Mouse (Mus musculus) heart, postnatal 14 days (tissue): ENCODE measurements around the gene Ppcs. TPM values are rescaled to one million over a fixed set of nuclear protein-coding genes. Genes with fewer than 3 reads are reported as not detected.

ENCODE experiments used
- DNase-seq, 2 experiments: peaks; one replicate each; pipeline ENCODE4 v3.0.0; 2021 to 2022
- intact Hi-C: fragments of 180-260 bp; cut with DNase I; formaldehyde crosslinking; loops from one replicate; pipeline ENCODE4 v1.15.1; 2025
- total RNA-seq, 2 experiments: library from RNA; stranded (reverse); gene quantifications; 2 replicates each; pipeline ENCODE4 v1.2.3; 2021

Ppcs gene
- total RNA-seq, 2 experiments from 2014 or later: 8.4 to 8.5 TPM

DNA sequence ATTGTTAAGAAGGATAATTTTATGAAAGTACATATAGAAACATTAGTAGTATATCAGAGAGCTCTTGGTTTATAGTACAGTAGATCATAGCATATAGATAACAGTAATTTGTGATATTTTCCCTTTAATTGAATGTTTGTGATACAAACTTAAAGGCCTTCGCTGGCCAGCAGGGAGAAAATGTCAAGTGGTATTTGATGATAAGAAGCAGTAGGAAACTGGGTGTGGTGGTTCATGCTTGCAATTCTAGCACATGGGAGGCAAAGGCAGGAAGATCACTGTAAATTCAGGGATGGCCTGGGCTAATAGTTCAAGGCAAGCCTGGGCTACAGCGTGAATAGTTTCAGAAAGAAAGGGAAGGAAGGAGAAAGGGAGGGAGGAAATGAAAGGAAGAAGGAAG, 2.9 kb upstream of the Ppcs start:
- no peak for DNase-seq
- intact Hi-C loops: loop anchor here (5.0 kb wide), 1 partner anchor 202 kb away; no protein-coding TSS in a partner anchor

GRCm38 (mm10) chr4:119421921-119422293, 313 bp downstream of the Ppcs start:
- intact Hi-C loops: loop anchor here (5.0 kb wide), 2 partner anchors 115 to 175 kb away; partner anchors contain the start of genes Foxj3 and Frg2f1
- peak in 1 of 2 experiments; percentile 50 for DNase-seq

DNA sequence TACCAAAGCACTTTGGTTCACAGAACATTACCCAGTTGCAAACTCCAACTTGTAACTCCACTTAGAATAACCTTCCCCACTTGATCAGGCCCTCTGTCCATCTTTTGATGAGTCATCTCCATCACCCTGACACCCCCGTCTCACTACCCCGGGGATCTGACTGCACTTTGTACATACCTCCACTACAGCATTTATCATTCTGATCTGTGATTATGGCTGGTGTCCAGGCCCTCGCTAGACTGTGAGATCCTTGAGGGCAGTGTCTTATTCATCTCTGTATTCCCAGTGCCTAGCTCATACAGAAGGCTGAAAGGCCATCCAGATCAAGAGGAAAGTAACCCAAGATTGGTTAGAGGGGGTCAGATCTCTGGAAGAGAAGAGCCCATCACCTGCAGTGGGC, 1.0 kb downstream of the Ppcs start:
- intact Hi-C loops: loop anchor here (5.0 kb wide), 2 partner anchors 116 to 174 kb away; partner anchors contain the start of genes Foxj3 and Frg2f1
- DNase-seq: no peak

DNA sequence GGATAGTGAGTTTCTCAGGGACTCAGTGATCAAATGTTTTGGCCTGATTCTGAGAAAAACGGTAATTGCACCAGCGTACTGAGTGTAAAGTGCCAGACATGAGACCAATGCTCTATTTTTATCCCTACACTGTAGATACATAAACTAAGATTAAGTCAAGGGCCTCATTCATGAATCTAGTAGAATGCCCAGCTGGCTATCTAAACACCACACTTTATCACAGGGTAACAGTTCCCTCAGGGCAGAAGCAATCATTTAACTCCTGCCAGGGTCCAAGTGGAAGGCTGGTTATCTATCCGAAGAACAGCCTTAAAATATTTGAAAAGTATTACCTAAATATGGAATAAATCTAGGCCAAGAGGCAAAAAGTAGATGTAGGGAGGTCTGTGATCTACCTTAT, 4.3 kb downstream of the Ppcs start:
- intact Hi-C loops: no loop called here
- no peak for DNase-seq

- no peak for DNase-seq
- intact Hi-C loops: no loop called here
Measured at GRCm38 (mm10) chr4:119417270-119417669, 5.0 kb downstream of the Ppcs start.

DNA sequence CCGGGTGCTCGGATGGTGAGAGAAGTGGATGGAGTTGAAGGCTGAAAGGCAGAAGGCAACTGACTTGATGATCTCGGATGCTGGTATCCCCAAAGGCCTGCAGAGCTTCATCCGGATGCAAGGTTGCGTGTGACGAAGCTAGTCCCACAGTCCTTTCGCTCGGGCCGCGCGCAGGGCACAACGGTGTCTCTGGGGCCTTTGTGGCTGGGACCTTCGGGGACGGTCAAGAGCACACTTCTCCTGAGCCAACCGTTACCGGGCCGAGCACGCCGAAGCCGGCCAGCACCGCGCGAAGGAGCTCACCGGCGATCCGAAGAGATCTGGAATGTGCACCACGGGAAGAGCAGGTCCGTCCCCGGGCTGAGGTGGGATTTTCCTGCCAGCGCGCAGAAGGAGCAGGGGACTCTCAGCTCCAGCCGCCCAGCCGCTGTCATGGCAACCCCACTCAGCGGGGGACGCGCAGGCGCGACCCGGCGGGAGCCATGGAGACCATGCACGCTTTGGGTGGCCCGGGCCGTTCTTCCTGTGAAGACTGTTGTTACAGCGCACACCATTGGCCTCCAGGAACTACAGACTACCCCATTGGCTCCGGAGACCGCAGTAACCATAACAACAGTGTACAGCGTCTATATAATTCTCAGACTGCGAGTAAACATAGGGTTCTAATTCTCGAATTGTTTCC, 7.0 kb downstream of the Ppcs start, which contains the start of gene Ccdc30:
TSS of gene Ccdc30 (minus strand) at position 450 of the 682 bp plus-strand sequence.
- intact Hi-C loops: no loop called here

DNA sequence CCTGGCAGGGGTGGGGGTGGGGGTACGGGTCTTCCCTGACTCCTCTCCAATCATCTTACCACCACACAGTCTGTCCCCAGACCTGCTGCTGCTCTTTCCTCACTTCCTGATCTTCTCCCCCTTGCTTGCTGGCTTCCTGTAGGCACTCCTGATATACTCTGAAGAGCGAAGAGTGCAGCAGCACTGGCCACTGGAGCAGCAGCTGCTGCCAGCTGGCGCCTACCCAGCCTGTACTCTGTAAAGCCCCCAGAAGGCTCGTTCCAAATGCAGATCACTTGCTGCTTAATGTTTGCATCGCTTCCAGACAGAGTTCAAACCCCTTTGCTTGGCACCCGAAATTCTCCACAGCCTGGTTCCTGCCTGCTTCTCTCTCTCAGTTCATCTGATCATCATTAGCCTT, 9.4 kb downstream of the Ppcs start:
- intact Hi-C loops: no loop called here
- DNase-seq: peak; percentile 10 to 30

More for the DNA sequence above, 7.0 kb downstream of the Ppcs start, which contains the start of gene Ccdc30:
- DNase-seq: peak; percentile 88 to 92

- no peak for DNase-seq
- intact Hi-C loops: no loop called here
Measured at GRCm38 (mm10) chr4:119411877-119412650, 10.2 kb downstream of the Ppcs start.

DNA sequence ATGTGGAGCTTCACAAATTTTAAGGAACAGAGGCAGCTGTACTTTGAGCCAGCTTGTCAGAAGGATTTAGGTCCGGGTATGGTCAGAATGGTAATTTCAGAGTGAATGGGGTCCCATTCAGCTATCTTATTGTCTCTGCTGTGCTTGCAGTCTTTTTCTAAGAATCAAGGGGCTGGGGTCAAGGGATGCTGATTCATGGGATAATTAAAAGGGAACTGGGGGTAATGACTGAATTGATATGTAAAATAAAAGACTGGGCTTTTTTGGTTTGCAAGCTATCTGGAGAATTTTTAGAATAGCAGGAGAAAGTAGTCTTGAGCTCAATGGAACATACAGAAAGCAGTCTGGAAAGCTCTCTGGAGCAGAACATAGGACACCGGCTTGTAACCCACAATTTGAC, 18.8 kb downstream of the Ppcs start:
- intact Hi-C loops: no loop called here
- no peak for DNase-seq

- intact Hi-C loops: no loop called here
- no peak for DNase-seq
Measured at GRCm38 (mm10) chr4:119400896-119401295, 21.3 kb downstream of the Ppcs start.

DNA sequence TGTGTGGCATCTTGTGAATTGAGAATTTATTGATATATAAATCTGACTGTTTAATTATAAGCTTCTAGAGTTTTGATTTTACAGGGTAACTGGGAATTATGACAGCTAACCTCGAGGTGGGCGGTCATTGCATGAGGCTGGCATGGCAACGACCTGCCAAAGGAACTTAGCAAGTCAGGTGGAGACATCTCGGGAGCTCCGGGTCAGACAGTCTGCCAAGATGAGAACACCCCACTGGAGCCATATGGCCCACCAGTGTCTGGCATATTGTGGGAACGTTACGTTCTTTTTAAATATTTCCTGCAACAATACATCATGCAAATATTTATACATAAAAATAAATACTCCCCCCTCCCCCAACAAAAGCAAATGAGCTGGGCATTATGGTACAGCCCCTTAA, 23.5 kb downstream of the Ppcs start:
- intact Hi-C loops: no loop called here
- DNase-seq: no peak

DNA sequence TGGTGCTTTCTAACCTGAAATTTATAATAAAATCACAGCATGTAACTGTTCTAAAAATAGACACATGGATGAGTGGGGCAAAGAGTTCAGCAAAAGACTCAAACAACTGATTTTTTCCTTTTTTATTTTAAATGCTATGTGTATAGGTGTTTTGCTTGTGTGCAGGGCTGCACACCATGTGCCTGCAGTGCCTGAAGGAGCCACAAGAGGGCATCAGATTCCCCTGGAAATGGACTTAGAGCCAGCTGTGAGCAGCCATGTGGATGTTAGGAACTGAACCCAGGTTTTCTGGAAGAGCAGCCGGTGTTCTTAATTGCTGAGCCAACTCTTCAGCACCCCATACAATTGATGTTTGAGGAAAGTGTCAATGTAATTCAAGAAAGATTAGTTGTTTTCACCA, 31.9 kb downstream of the Ppcs start:
- intact Hi-C loops: no loop called here
- DNase-seq: peak in 1 of 2 experiments; percentile 8

DNA sequence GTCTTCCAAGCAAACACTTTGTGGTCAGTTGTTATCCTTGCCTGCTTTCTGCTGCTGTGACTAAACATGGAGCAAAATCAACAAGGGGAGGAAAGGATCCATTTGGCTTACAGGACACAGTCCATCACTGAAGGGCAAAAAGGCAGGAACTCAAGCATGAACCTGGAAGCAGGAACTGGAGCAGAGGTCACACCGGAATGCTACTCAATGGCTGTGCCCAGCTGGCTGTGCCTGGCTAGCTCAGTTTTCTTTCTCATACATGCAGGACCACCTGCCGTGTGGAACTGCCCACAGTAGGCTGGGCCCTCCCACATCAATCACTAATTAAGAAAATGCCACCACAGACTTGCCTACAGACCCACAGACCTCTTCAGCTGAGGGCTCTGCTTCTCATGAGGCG, 33.0 kb downstream of the Ppcs start:
- intact Hi-C loops: no loop called here
- no peak for DNase-seq

DNA sequence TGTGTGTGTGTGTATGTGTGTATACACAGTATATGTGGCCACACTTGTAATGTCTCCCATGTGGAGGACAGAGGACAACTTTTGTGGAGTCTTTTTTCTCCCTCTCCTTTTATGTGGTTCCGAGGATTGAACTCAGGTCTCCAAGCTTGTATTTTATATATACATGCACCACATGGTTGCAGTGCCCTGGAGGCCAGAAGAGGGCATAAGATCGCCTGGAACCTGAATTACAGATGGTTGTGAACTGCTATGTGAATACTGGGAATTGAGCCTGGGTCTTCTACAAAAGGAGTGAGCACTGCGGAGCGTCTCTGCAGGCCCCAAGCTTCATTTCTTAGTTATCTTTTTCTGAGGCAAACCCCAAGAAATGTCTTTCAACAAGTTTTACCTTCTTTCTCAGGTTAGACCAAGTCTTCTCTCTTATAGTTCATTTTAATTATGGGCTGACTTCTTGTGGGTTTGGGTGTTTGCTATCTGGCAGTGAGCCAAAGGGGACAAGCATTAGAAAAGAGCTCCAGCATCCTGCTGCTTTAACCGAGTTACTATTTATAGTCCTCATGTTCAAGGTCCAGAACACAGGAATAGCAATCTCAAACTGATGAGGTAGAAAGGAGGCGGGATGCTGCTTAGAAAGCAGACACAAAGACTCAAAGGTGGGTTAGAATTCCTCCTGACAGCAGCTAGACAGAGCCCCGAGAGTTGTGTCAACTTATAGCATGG, 40.6 kb downstream of the Ppcs start:
- intact Hi-C loops: no loop called here
- DNase-seq: no peak

DNA sequence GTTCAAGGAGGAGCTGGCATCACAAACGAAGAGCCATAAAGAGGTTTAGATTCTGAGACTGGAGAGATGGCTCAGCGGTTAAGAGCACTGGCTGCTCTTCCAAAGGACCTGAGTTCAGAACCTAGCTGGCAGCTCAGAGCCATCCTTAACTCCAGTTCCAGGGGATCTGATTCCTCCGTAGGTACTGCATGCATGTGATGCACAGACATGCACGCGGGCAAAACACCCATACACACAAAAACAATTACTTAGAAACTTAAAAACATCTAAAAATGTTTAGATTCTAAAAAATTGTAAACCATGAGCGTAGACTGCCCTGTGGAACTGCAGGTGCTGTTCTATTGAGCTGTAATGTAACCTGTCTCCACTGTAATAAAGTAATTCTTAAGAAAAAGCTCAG, 52.8 kb downstream of the Ppcs start:
- DNase-seq: no peak
- intact Hi-C loops: no loop called here

Other genes starting within 250 kb of the Ppcs start
- 10 to 100 TPM; 18.7 to 20.2 TPM for gene Zfp691, start 248.2 kb downstream of the Ppcs start, total RNA-seq
- gene Ermap, start 232.4 kb downstream of the Ppcs start, total RNA-seq: under 1 TPM; 0.05 to 0.24 TPM
- 10 to 100 TPM; 22.1 to 24.5 TPM for gene Svbp, start 227.1 kb downstream of the Ppcs start, total RNA-seq
- gene Tmem269, start 204.2 kb downstream of the Ppcs start, total RNA-seq: not detected
- gene AU022252, start 189.7 kb downstream of the Ppcs start, total RNA-seq: 10 to 100 TPM; 21.1 to 23.4 TPM
- gene P3h1, start 189.5 kb downstream of the Ppcs start, total RNA-seq: 10 to 100 TPM; 18.1 to 19.5 TPM
- gene Cldn19, start 167.0 kb downstream of the Ppcs start, total RNA-seq: under 1 TPM in 1 of 2 experiments, not detected in 1; 0.36 TPM
- gene Ybx1, start 127.8 kb downstream of the Ppcs start, total RNA-seq: 100 to 1,000 TPM; 725 to 726 TPM
- gene Ppih, start 101.9 kb downstream of the Ppcs start, total RNA-seq: 10 to 100 TPM; 11.0 to 11.2 TPM
- gene Ccdc30, start 6.9 kb downstream of the Ppcs start, total RNA-seq: under 1 TPM; 0.27 to 0.38 TPM
- gene Zmynd12, start 394 bp upstream of the Ppcs start, total RNA-seq: not detected
- gene Rimkla, start 70.2 kb upstream of the Ppcs start, total RNA-seq: under 1 TPM; 0.68 to 0.76 TPM
- 10 to 100 TPM; 26.5 to 32.7 TPM for gene Foxj3, start 114.6 kb upstream of the Ppcs start, total RNA-seq
- gene Frg2f1, start 117.1 kb upstream of the Ppcs start, total RNA-seq: 1 to 10 TPM; 4.2 to 6.7 TPM
- not detected for gene Guca2a, start 215.3 kb upstream of the Ppcs start, total RNA-seq
- not detected for gene Guca2b, start 236.5 kb upstream of the Ppcs start, total RNA-seq